Mouse (Mus musculus): ENCODE measurements around the gene Mdm2. TPM values are rescaled to one million over a fixed set of nuclear protein-coding genes. Genes with fewer than 3 reads are reported as not detected.

The Mdm2 gene
- polyA plus RNA-seq, 1 experiment from 2014 or later: 47.7 TPM

- no peak overlapping the region for H3K9ac ChIP-seq
- WGBS: 60% methylated on average over 10 of the region's 10 CpGs
- H3K36me3 ChIP-seq: no peaks in the 10 kb centered on the region
- no peak overlapping the region for H3K27ac ChIP-seq
- no peaks in the 10 kb centered on the region for H3K9me3 ChIP-seq
- no peaks in the 10 kb centered on the region for H3K4me1 ChIP-seq
- H3K27me3 ChIP-seq: no peaks in the 10 kb centered on the region
- ATAC-seq (ENCODE audit: borderline replicate concordance, extremely low read depth, low FRiP score, low TSS enrichment): no peak
- no peak overlapping the region for H3K4me3 ChIP-seq
- no peak overlapping the region for H3K4me2 ChIP-seq
Observed at GRCm38 (mm10) chr10:117651587-117652377, 58.8 kb downstream of the Mdm2 start.

- Histone ChIP-seq H3K27ac (no peak overlapping the region), H3K4me3 (no peak overlapping the region), H3K4me2 (no peak overlapping the region), H3K27me3 (no peaks in the 10 kb centered on the region), H3K4me1 (no peaks in the 10 kb centered on the region), H3K9ac (no peak overlapping the region), H3K36me3 (no peaks in the 10 kb centered on the region), H3K9me3 (no peaks in the 10 kb centered on the region)
- no peak for ATAC-seq (ENCODE audit: borderline replicate concordance, extremely low read depth, low FRiP score, low TSS enrichment)
- WGBS: 75% methylated on average over 7 of the region's 7 CpGs
Observed at GRCm38 (mm10) chr10:117650725-117651124, 59.8 kb downstream of the Mdm2 start.

- H3K4me2 ChIP-seq: no peak overlapping the region
- no peaks in the 10 kb centered on the region for H3K36me3 ChIP-seq
- no peaks in the 10 kb centered on the region for H3K27me3 ChIP-seq
- no peak overlapping the region for H3K9ac ChIP-seq
- no peak for ATAC-seq (ENCODE audit: borderline replicate concordance, extremely low read depth, low FRiP score, low TSS enrichment)
- H3K27ac ChIP-seq: no peak overlapping the region
- no peaks in the 10 kb centered on the region for H3K4me1 ChIP-seq
- no peaks in the 10 kb centered on the region for H3K9me3 ChIP-seq
- 84% methylated on average over 12 of the region's 12 CpGs for WGBS
- no peak overlapping the region for H3K4me3 ChIP-seq
Observed at GRCm38 (mm10) chr10:117650042-117650655, 60.4 kb downstream of the Mdm2 start.

GRCm38 (mm10) chr10:117649292-117650041 is 61.1 kb downstream of the Mdm2 start:
- Histone ChIP-seq H3K9ac (no peak overlapping the region), H3K4me3 (no peak overlapping the region), H3K9me3 (no peaks in the 10 kb centered on the region), H3K36me3 (no peaks in the 10 kb centered on the region), H3K4me2 (no peak overlapping the region), H3K4me1 (no peaks in the 10 kb centered on the region), H3K27me3 (no peaks in the 10 kb centered on the region), H3K27ac (no peak overlapping the region)
- 85% methylated on average over 11 of the region's 11 CpGs for WGBS
- ATAC-seq (ENCODE audit: borderline replicate concordance, extremely low read depth, low FRiP score, low TSS enrichment): no peak

GRCm38 (mm10) chr10:117648643-117649042 is 61.9 kb downstream of the Mdm2 start:
- Histone ChIP-seq H3K4me1 (no peaks in the 10 kb centered on the region), H3K27ac (no peak overlapping the region), H3K9ac (no peak overlapping the region), H3K27me3 (no peaks in the 10 kb centered on the region), H3K36me3 (no peaks in the 10 kb centered on the region), H3K9me3 (no peaks in the 10 kb centered on the region), H3K4me2 (no peak overlapping the region), H3K4me3 (no peak overlapping the region)
- ATAC-seq (ENCODE audit: borderline replicate concordance, extremely low read depth, low FRiP score, low TSS enrichment): no peak
- WGBS: 71% methylated on average over 3 of the region's 3 CpGs

GRCm38 (mm10) chr10:117647964-117648472 is 62.5 kb downstream of the Mdm2 start:
- H3K4me3 ChIP-seq: no peak overlapping the region
- no peak overlapping the region for H3K27ac ChIP-seq
- ATAC-seq (ENCODE audit: borderline replicate concordance, extremely low read depth, low FRiP score, low TSS enrichment): no peak
- H3K27me3 ChIP-seq: no peaks in the 10 kb centered on the region
- H3K9ac ChIP-seq: no peak overlapping the region
- no peak overlapping the region for H3K4me2 ChIP-seq
- WGBS: 85% methylated on average over 2 of the region's 2 CpGs
- no peaks in the 10 kb centered on the region for H3K4me1 ChIP-seq
- no peaks in the 10 kb centered on the region for H3K9me3 ChIP-seq
- H3K36me3 ChIP-seq: no peaks in the 10 kb centered on the region

GRCm38 (mm10) chr10:117647158-117647505 is 63.4 kb downstream of the Mdm2 start:
- Histone ChIP-seq H3K36me3 (no peaks in the 10 kb centered on the region), H3K27ac (no peak overlapping the region), H3K4me1 (no peaks in the 10 kb centered on the region), H3K9ac (no peak overlapping the region), H3K4me3 (no peak overlapping the region), H3K9me3 (no peaks in the 10 kb centered on the region), H3K27me3 (no peaks in the 10 kb centered on the region), H3K4me2 (no peak overlapping the region)
- 85% methylated on average over 13 of the region's 13 CpGs for WGBS
- ATAC-seq (ENCODE audit: borderline replicate concordance, extremely low read depth, low FRiP score, low TSS enrichment): no peak

- 84% methylated on average over 5 of the region's 5 CpGs for WGBS
- ATAC-seq (ENCODE audit: borderline replicate concordance, extremely low read depth, low FRiP score, low TSS enrichment): no peak
- H3K9me3 ChIP-seq: no peaks in the 10 kb centered on the region
Observed at GRCm38 (mm10) chr10:117646482-117647157, 63.9 kb downstream of the Mdm2 start.

GRCm38 (mm10) chr10:117645487-117645964 is 65.0 kb downstream of the Mdm2 start:
- Histone ChIP-seq H3K4me3 (no peak overlapping the region), H3K9ac (no peak overlapping the region), H3K9me3 (no peaks in the 10 kb centered on the region), H3K27me3 (no peaks in the 10 kb centered on the region), H3K27ac (no peak overlapping the region), H3K4me2 (no peak overlapping the region), H3K4me1 (no peaks in the 10 kb centered on the region), H3K36me3 (no peaks in the 10 kb centered on the region)
- 77% methylated on average over 7 of the region's 7 CpGs for WGBS
- no peak for ATAC-seq (ENCODE audit: borderline replicate concordance, extremely low read depth, low FRiP score, low TSS enrichment)

More at GRCm38 (mm10) chr10:117646482-117647157, 63.9 kb downstream of the Mdm2 start:
- Histone ChIP-seq H3K36me3 (no peaks in the 10 kb centered on the region), H3K4me1 (no peaks in the 10 kb centered on the region), H3K27ac (no peak overlapping the region), H3K4me3 (no peak overlapping the region), H3K4me2 (no peak overlapping the region), H3K9ac (no peak overlapping the region), H3K27me3 (no peaks in the 10 kb centered on the region)

- H3K9me3 ChIP-seq: no peaks in the 10 kb centered on the region
- WGBS: 79% methylated on average over 11 of the region's 11 CpGs
- no peaks in the 10 kb centered on the region for H3K27me3 ChIP-seq
- no peaks in the 10 kb centered on the region for H3K4me1 ChIP-seq
- no peak overlapping the region for H3K4me3 ChIP-seq
- no peak overlapping the region for H3K9ac ChIP-seq
- no peak for ATAC-seq (ENCODE audit: borderline replicate concordance, extremely low read depth, low FRiP score, low TSS enrichment)
- H3K4me2 ChIP-seq: no peak overlapping the region
- H3K36me3 ChIP-seq: no peaks in the 10 kb centered on the region
- H3K27ac ChIP-seq: no peak overlapping the region
Observed at GRCm38 (mm10) chr10:117644828-117645227, 65.7 kb downstream of the Mdm2 start.

- no peak for ATAC-seq (ENCODE audit: borderline replicate concordance, extremely low read depth, low FRiP score, low TSS enrichment)
- Histone ChIP-seq H3K36me3 (no peaks in the 10 kb centered on the region), H3K4me1 (no peaks in the 10 kb centered on the region), H3K4me2 (no peak overlapping the region), H3K27ac (no peak overlapping the region), H3K27me3 (no peaks in the 10 kb centered on the region), H3K4me3 (no peak overlapping the region), H3K9ac (no peak overlapping the region), H3K9me3 (no peaks in the 10 kb centered on the region)
- 74% methylated on average over 8 of the region's 8 CpGs for WGBS
Observed at GRCm38 (mm10) chr10:117644429-117644748, 66.2 kb downstream of the Mdm2 start.
